Mouse (Mus musculus) midbrain, postnatal 0 days (tissue): ENCODE measurements around the gene Zfp872. TPM values are rescaled to one million over a fixed set of nuclear protein-coding genes. Genes with fewer than 3 reads are reported as not detected.

Source experiments
- ATAC-seq: fragments of 200-750 bp; cut with Nextera tagmentation; 2 replicates; pipeline ENCODE4 v1.8.0; 2017; ENCODE audit warnings: moderate number of reproducible peaks, mild to moderate bottlenecking, moderate TSS enrichment, moderate library complexity; ENCODE audit not compliant: low FRiP score
- DNase-seq: peaks from one replicate; pipeline ENCODE4 v3.0.0-alpha.2; 2015; ENCODE audit warnings: low spot score
- H3K27ac ChIP-seq: fragments of 300-500 bp; sonication (generic); 2 replicates; pipeline ENCODE4 v1.5.1; 2014; ENCODE audit warnings: low read depth, mild to moderate bottlenecking, low read length, mixed read lengths
- H3K27me3 ChIP-seq: fragments of 300-500 bp; sonication (generic); 2 replicates; pipeline ENCODE4 v1.6.1; 2014; ENCODE audit warnings: low read length, control low read depth, mixed read lengths; ENCODE audit not compliant: insufficient read depth
- H3K36me3 ChIP-seq: fragments of 300-500 bp; sonication (generic); 2 replicates; pipeline ENCODE4 v1.6.1; 2014; ENCODE audit warnings: low read length, control low read depth, mixed read lengths; ENCODE audit not compliant: insufficient read depth
- H3K4me1 ChIP-seq: fragments of 300-500 bp; sonication (generic); 2 replicates; pipeline ENCODE4 v1.6.1; 2014; ENCODE audit warnings: mild to moderate bottlenecking, control low read depth, antibody characterized with exemption, low read length, mixed read lengths; ENCODE audit not compliant: insufficient read depth
- H3K4me2 ChIP-seq: fragments of 300-500 bp; sonication (generic); 2 replicates; pipeline ENCODE4 v1.6.1; 2014; ENCODE audit warnings: low read depth, mild to moderate bottlenecking, low read length, mixed read lengths; ENCODE audit not compliant: poor library complexity, severe bottlenecking
- H3K4me3 ChIP-seq: fragments of 300-500 bp; sonication (generic); 2 replicates; pipeline ENCODE4 v1.5.1; 2014; ENCODE audit warnings: low read depth, mild to moderate bottlenecking, low read length, moderate library complexity
- H3K9ac ChIP-seq: fragments of 300-500 bp; sonication (generic); replicated peaks from 2 replicates; pipeline ENCODE4 v1.6.1; 2014; ENCODE audit warnings: mild to moderate bottlenecking, low read length, moderate library complexity, mixed read lengths; ENCODE audit not compliant: poor library complexity, severe bottlenecking
- H3K9me3 ChIP-seq: fragments of 300-500 bp; sonication (generic); 2 replicates; pipeline ENCODE4 v1.6.1; 2016; ENCODE audit warnings: low read length, control low read depth
- CTCF ChIP-seq: IDR thresholded peaks from 2 replicates; pipeline ENCODE4 v1.5.1; 2016; ENCODE audit warnings: antibody characterized with exemption, mild to moderate bottlenecking
- WGBS: fragments of 180-500 bp; shearing (Covaris S2); extraction: QIAGEN DNeasy Blood & Tissue Kit; methylation state at CpG from one replicate; pipeline ENCODE4 v1.1.7; 2014; 5-methylcytosine and 5-hydroxymethylcytosine counted together
- polyA plus RNA-seq: library from polyadenylated mRNA; unstranded; fragments of >200 nt; fragmentation: Nextera tagmentation; extraction: Ambion mirVana; gene quantifications from 2 replicates; pipeline ENCODE4 v1.2.1, GENCODE M21; 2015
- total RNA-seq: library from RNA; depleted of rRNA; stranded (reverse); fragments of >200 nt; gene quantifications from 2 replicates; pipeline ENCODE4 v1.2.3, GENCODE M21; 2014

Zfp872 gene
- total and polyA plus RNA-seq, 2 experiments from 2014 or later: 0.22 to 0.31 TPM

GRCm38 (mm10) chr9:22165964-22166363 is 21.9 kb upstream of the Zfp872 start:
- Histone ChIP-seq H3K27me3 (no peaks in the 10 kb centered on the region), H3K4me2 (no peak overlapping the region), H3K9me3 (no peaks in the 10 kb centered on the region), H3K36me3 (no peaks in the 10 kb centered on the region), H3K4me3 (no peak overlapping the region), H3K4me1 (no peaks in the 10 kb centered on the region), H3K9ac (no peak overlapping the region), H3K27ac (no peak overlapping the region)
- no peak for TF ChIP-seq CTCF
- no peak for ATAC-seq
- 55% methylated on average over 6 of the region's 6 CpGs for WGBS
- DNase-seq: no peak

- TF ChIP-seq CTCF: peak; percentile 44; the same call in 1 of the 2 replicates
- H3K27ac ChIP-seq: no peak overlapping the region
- no peak overlapping the region for H3K4me2 ChIP-seq
- H3K27me3 ChIP-seq: no peaks in the 10 kb centered on the region
- no peaks in the 10 kb centered on the region for H3K4me1 ChIP-seq
- no peak overlapping the region for H3K9ac ChIP-seq
- ATAC-seq (no peak), DNase-seq (no peak)
- 94% methylated on average over 10 of the region's 10 CpGs for WGBS
- no peaks in the 10 kb centered on the region for H3K36me3 ChIP-seq
- H3K9me3 ChIP-seq: no peaks in the 10 kb centered on the region
- H3K4me3 ChIP-seq: no peak overlapping the region
Measured at GRCm38 (mm10) chr9:22166686-22167085, 21.2 kb upstream of the Zfp872 start.

- no peaks in the 10 kb centered on the region for H3K36me3 ChIP-seq
Measured at GRCm38 (mm10) chr9:22167751-22168150, 20.1 kb upstream of the Zfp872 start.

GRCm38 (mm10) chr9:22169327-22169726 is 18.6 kb upstream of the Zfp872 start:
- no peak for TF ChIP-seq CTCF
- H3K27ac ChIP-seq: no peak overlapping the region
- H3K4me3 ChIP-seq: no peak overlapping the region
- ATAC-seq: no peak
- no peaks in the 10 kb centered on the region for H3K9me3 ChIP-seq
- no peak for DNase-seq
- no peaks in the 10 kb centered on the region for H3K4me1 ChIP-seq
- no peaks in the 10 kb centered on the region for H3K36me3 ChIP-seq
- H3K4me2 ChIP-seq: no peak overlapping the region
- no peaks in the 10 kb centered on the region for H3K27me3 ChIP-seq
- no peak overlapping the region for H3K9ac ChIP-seq
- WGBS: 95% methylated on average over 11 of the region's 11 CpGs

More at GRCm38 (mm10) chr9:22167751-22168150, 20.1 kb upstream of the Zfp872 start:
- no peak overlapping the region for H3K4me3 ChIP-seq
- ATAC-seq: no peak
- no peak overlapping the region for H3K27ac ChIP-seq
- no peak overlapping the region for H3K9ac ChIP-seq
- no peaks in the 10 kb centered on the region for H3K27me3 ChIP-seq
- no peak for TF ChIP-seq CTCF
- H3K4me1 ChIP-seq: no peaks in the 10 kb centered on the region
- no peak overlapping the region for H3K4me2 ChIP-seq
- no peaks in the 10 kb centered on the region for H3K9me3 ChIP-seq
- WGBS: 98% methylated on average over 4 of the region's 4 CpGs
- no peak for DNase-seq

GRCm38 (mm10) chr9:22172318-22172717 is 15.6 kb upstream of the Zfp872 start:
- Histone ChIP-seq H3K27me3 (no peaks in the 10 kb centered on the region), H3K4me1 (no peaks in the 10 kb centered on the region), H3K27ac (no peak overlapping the region), H3K36me3 (no peaks in the 10 kb centered on the region), H3K4me3 (no peak overlapping the region), H3K4me2 (no peak overlapping the region), H3K9me3 (no peaks in the 10 kb centered on the region), H3K9ac (no peak overlapping the region)
- 88% methylated on average over 4 of the region's 4 CpGs for WGBS
- no peak for TF ChIP-seq CTCF
- no peak for ATAC-seq
- no peak for DNase-seq

- Histone ChIP-seq H3K36me3 (no peaks in the 10 kb centered on the region), H3K9ac (no peak overlapping the region), H3K4me2 (no peak overlapping the region), H3K27ac (no peak overlapping the region), H3K9me3 (peaks cover 19% of the 10 kb centered on the region; the same call in 1 of the 2 replicates), H3K4me3 (no peak overlapping the region), H3K4me1 (no peaks in the 10 kb centered on the region), H3K27me3 (no peaks in the 10 kb centered on the region)
- DNase-seq (no peak), ATAC-seq (no peak)
- TF ChIP-seq CTCF: no peak
- WGBS: 48% methylated on average over 5 of the region's 5 CpGs
Measured at GRCm38 (mm10) chr9:22196412-22196811, 8.5 kb downstream of the Zfp872 start.
